10 mouse cellular contexts compared by ENCODE assay signal in the genomic region with DNA sequence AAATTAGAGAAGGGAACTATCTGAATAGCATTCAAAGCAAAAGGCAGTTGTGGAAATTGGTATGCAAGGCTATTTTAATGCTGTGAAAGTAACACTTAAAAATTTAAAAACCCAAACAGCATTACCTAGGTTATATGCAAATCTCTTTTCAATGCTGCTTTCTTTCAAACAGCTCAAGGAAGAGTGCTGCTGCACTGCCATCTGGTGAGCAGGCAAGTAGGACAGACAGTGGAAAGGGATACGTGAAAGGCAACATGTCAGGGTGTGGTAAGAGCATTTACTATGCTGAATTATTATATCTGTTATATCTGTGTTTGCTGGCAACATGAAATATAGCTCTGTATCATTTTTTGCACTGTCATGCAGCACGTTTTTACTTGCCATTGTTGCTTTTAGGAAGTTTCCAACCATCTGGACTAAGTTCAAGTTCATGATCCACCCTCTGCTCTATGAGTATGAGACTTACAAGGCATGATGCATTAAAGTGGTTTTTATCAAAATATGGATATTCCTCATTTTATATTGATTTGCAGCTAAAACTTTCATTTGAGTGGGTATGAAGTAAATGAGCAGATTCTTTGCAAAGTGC.
DNase-seq lines count a peak whose midpoint lies in the region; ATAC-seq lines count a peak whose summit lies in the region.
"Had no signal": no experiment of that assay in that cellular context is flagged by ENCODE, and none has a peak within 500 bp of the region (broad histone marks: within the 10 kb centered on the region; RNA-seq: fewer than 3 reads in every experiment).

No protein-coding gene starts in this region.

- no peaks in the 10 kb centered on the region for H3K36me3 ChIP-seq in embryonic facial prominence, embryonic 10.5 days (replicated peaks)
- no peaks in the 10 kb centered on the region for H3K36me3 ChIP-seq in midbrain, embryonic 16.5 days (ENCODE audit: control insufficient read depth, insufficient read depth, low read length)

- H3K9me3 ChIP-seq in embryonic facial prominence, embryonic 10.5 days = no peaks in the 10 kb centered on the region
- no peaks in the 10 kb centered on the region for H3K9me3 ChIP-seq in midbrain, embryonic 16.5 days (replicated peaks; ENCODE audit: control insufficient read depth, low read length, poor library complexity, severe bottlenecking)
- H3K9me3 ChIP-seq: megakaryocyte, embryonic 14.5 days had no signal

- H3K9ac ChIP-seq in midbrain, embryonic 16.5 days (ENCODE audit: low read depth, low read length) = no peak overlapping the region

- peak; percentile 86 for ATAC-seq in midbrain, embryonic 16.5 days
- ATAC-seq: inflammation-experienced regulatory T-cells, adult 6 months had no signal

- H3K27me3 ChIP-seq in embryonic facial prominence, embryonic 10.5 days (replicated peaks; ENCODE audit: low read depth, poor library complexity, severe bottlenecking) = no peaks in the 10 kb centered on the region
- H3K27me3 ChIP-seq in midbrain, embryonic 16.5 days (ENCODE audit: control insufficient read depth, insufficient read depth, low read depth, low read length) = no peaks in the 10 kb centered on the region
- H3K27me3 ChIP-seq: megakaryocyte, embryonic 14.5 days had no signal

- peak; percentile 9 to 30 for DNase-seq in adrenal gland, adult (ENCODE audit: inconsistent age in 2 of 2, low spot score in 1 of 2)
- no peak for DNase-seq in adrenal gland, adult 8-10 months
- DNase-seq in embryonic facial prominence, embryonic 10.5 days (ENCODE audit: low spot score) = peak; percentile 8
- peak; percentile 5 to 62 for DNase-seq in layer of hippocampus, adult 18-20 months (ENCODE audit: low spot score in 2 of 2)
- no peak for DNase-seq in urinary bladder, adult 2 months (ENCODE audit: low spot score)
- DNase-seq in lung, postnatal 10 days = no peak
- no peak for DNase-seq in B cell, adult 2 months

- no peak overlapping the region for H3K27ac ChIP-seq in embryonic facial prominence, embryonic 10.5 days (replicated peaks)
- no peak overlapping the region for H3K27ac ChIP-seq in midbrain, embryonic 16.5 days (ENCODE audit: low read length)

- no peak overlapping the region for H3K4me2 ChIP-seq in midbrain, embryonic 16.5 days (ENCODE audit: low read length)

- WGBS in embryonic facial prominence, embryonic 10.5 days = 42% methylated on average over 2 of the region's 2 CpGs
- WGBS in midbrain, embryonic 16.5 days = 16% methylated on average over 2 of the region's 2 CpGs

- H3K4me1 ChIP-seq in embryonic facial prominence, embryonic 10.5 days = no peaks in the 10 kb centered on the region
- peaks cover 2% of the 10 kb centered on the region for H3K4me1 ChIP-seq in midbrain, embryonic 16.5 days (ENCODE audit: control insufficient read depth, insufficient read depth, low read length)
- H3K4me1 ChIP-seq: megakaryocyte, embryonic 14.5 days had no signal

- no peak overlapping the region for H3K4me3 ChIP-seq in embryonic facial prominence, embryonic 10.5 days
- H3K4me3 ChIP-seq in midbrain, embryonic 16.5 days (ENCODE audit: low read depth, low read length) = no peak overlapping the region
- H3K4me3 ChIP-seq: megakaryocyte, embryonic 14.5 days had no signal

Comparison
In these comparisons a context has a peak if more than half of its experiments do, and no peak if none do; other contexts are left out.
1. DNase-seq: peak in adrenal gland, adult (2 of 2), embryonic facial prominence, embryonic 10.5 days (single experiment) and layer of hippocampus, adult 18-20 months (2 of 2); none in adrenal gland, adult 8-10 months (single experiment), urinary bladder, adult 2 months (single experiment), lung, postnatal 10 days (single experiment) and B cell, adult 2 months (0 of 2).